Mouse (Mus musculus) embryonic facial prominence, embryonic 13.5 days (tissue): ENCODE measurements around the gene Jarid2. TPM values are rescaled to one million over a fixed set of nuclear protein-coding genes. Genes with fewer than 3 reads are reported as not detected.

Experiments used
- ATAC-seq: fragments of 200-750 bp; cut with Nextera tagmentation; 2 replicates; pipeline ENCODE4 v1.8.0; 2017; ENCODE audit warnings: low read depth; ENCODE audit not compliant: insufficient number of reproducible peaks, insufficient read depth, low FRiP score, low TSS enrichment
- H3K27ac ChIP-seq: fragments of 300-500 bp; sonication (generic); 2 replicates; pipeline ENCODE4 v1.5.1; 2015; ENCODE audit warnings: moderate library complexity, mild to moderate bottlenecking, inconsistent platforms
- H3K27me3 ChIP-seq: fragments of 300-500 bp; sonication (generic); 2 replicates; pipeline ENCODE4 v1.6.1; 2015; ENCODE audit warnings: mild to moderate bottlenecking, inconsistent platforms
- H3K36me3 ChIP-seq: fragments of 300-500 bp; sonication (generic); 2 replicates; pipeline ENCODE4 v1.6.1; 2015; ENCODE audit warnings: mild to moderate bottlenecking, inconsistent platforms
- H3K4me1 ChIP-seq: fragments of 300-500 bp; sonication (generic); 2 replicates; pipeline ENCODE4 v1.6.1; 2015; ENCODE audit warnings: inconsistent platforms
- H3K4me2 ChIP-seq: fragments of 300-500 bp; sonication (generic); 2 replicates; pipeline ENCODE4 v1.6.1; 2015; ENCODE audit warnings: moderate library complexity, mild to moderate bottlenecking, inconsistent platforms
- H3K4me3 ChIP-seq: fragments of 300-500 bp; sonication (generic); 2 replicates; pipeline ENCODE4 v1.5.1; 2015; ENCODE audit warnings: mild to moderate bottlenecking, inconsistent platforms
- H3K9ac ChIP-seq: fragments of 300-500 bp; sonication (generic); 2 replicates; pipeline ENCODE4 v1.6.1; 2015; ENCODE audit warnings: mild to moderate bottlenecking, inconsistent platforms
- H3K9me3 ChIP-seq: fragments of 300-500 bp; sonication (generic); 2 replicates; pipeline ENCODE4 v1.6.1; 2016; ENCODE audit warnings: inconsistent platforms
- WGBS: fragments of 180-500 bp; shearing (Covaris S2); methylation state at CpG from one replicate; pipeline ENCODE4 v1.1.7; 2015; ENCODE audit warnings: mixed read lengths; 5-methylcytosine and 5-hydroxymethylcytosine counted together
- polyA plus RNA-seq: library from polyadenylated mRNA; unstranded; fragments of >200 nt; fragmentation: Nextera tagmentation; extraction: Ambion mirVana; gene quantifications from 2 replicates; pipeline ENCODE4 v1.2.1, GENCODE M21; 2015

Jarid2 gene
- polyA plus RNA-seq, 1 experiment from 2014 or later = 34.6 TPM

GRCm38 (mm10) chr13:44730939-44731551 is 1.8 kb downstream of the Jarid2 start:
- peak overlapping the region; percentile 81 for H3K4me2 ChIP-seq
- H3K4me3 ChIP-seq = peak overlapping the region; percentile 77
- H3K9ac ChIP-seq = peak overlapping the region; percentile 91
- H3K27ac ChIP-seq = peak overlapping the region; percentile 96
- peaks cover 32% of the 10 kb centered on the region for H3K4me1 ChIP-seq
- under 1% methylated on average over 37 of the region's 41 CpGs for WGBS
- peak; percentile 67 for ATAC-seq
- no peaks in the 10 kb centered on the region for H3K27me3 ChIP-seq
- H3K9me3 ChIP-seq = no peaks in the 10 kb centered on the region
- no peaks in the 10 kb centered on the region for H3K36me3 ChIP-seq

- Histone ChIP-seq H3K27me3 (no peaks in the 10 kb centered on the region), H3K4me2 (peak overlapping the region; percentile 81), H3K4me3 (peak overlapping the region; percentile 77), H3K36me3 (no peaks in the 10 kb centered on the region), H3K4me1 (peaks cover 35% of the 10 kb centered on the region), H3K27ac (peak overlapping the region; percentile 44; the same call in 1 of the 2 replicates), H3K9ac (peak overlapping the region; percentile 91), H3K9me3 (no peaks in the 10 kb centered on the region)
- ATAC-seq = no peak
- under 1% methylated on average over 16 of the region's 16 CpGs for WGBS
Observed at GRCm38 (mm10) chr13:44731727-44732441, 2.6 kb downstream of the Jarid2 start.

GRCm38 (mm10) chr13:44732442-44732974 is 3.2 kb downstream of the Jarid2 start:
- H3K4me2 ChIP-seq = peak overlapping the region; percentile 81
- H3K27me3 ChIP-seq = no peaks in the 10 kb centered on the region
- H3K36me3 ChIP-seq = no peaks in the 10 kb centered on the region
- H3K9ac ChIP-seq = peak overlapping the region; percentile 91
- peaks cover 39% of the 10 kb centered on the region for H3K4me1 ChIP-seq
- WGBS = 0% methylated on average over 7 of the region's 7 CpGs
- no peak for ATAC-seq
- H3K27ac ChIP-seq = peak overlapping the region; percentile 86
- H3K4me3 ChIP-seq = peak overlapping the region; percentile 77
- H3K9me3 ChIP-seq = no peaks in the 10 kb centered on the region

- peaks cover 41% of the 10 kb centered on the region for H3K4me1 ChIP-seq
- peak overlapping the region; percentile 81 for H3K4me2 ChIP-seq
- peak overlapping the region; percentile 86 for H3K27ac ChIP-seq
- H3K27me3 ChIP-seq = no peaks in the 10 kb centered on the region
- H3K4me3 ChIP-seq = peak overlapping the region; percentile 77
- H3K9me3 ChIP-seq = no peaks in the 10 kb centered on the region
- 0 out of 2 replicates have a peak, but pooled peaks have one; percentile 4 for ATAC-seq
- 0% methylated on average over 13 of the region's 13 CpGs for WGBS
- peak overlapping the region; percentile 91 for H3K9ac ChIP-seq
- no peaks in the 10 kb centered on the region for H3K36me3 ChIP-seq
Observed at GRCm38 (mm10) chr13:44733036-44733372, 3.7 kb downstream of the Jarid2 start.

GRCm38 (mm10) chr13:44733373-44734111 is 4.3 kb downstream of the Jarid2 start:
- Histone ChIP-seq H3K27me3 (no peaks in the 10 kb centered on the region), H3K4me3 (peak overlapping the region; percentile 77), H3K27ac (peak overlapping the region; percentile 86), H3K9me3 (no peaks in the 10 kb centered on the region), H3K36me3 (no peaks in the 10 kb centered on the region), H3K4me2 (peak overlapping the region; percentile 81), H3K4me1 (peaks cover 38% of the 10 kb centered on the region), H3K9ac (peak overlapping the region; percentile 91)
- under 1% methylated on average over 65 of the region's 71 CpGs for WGBS
- ATAC-seq = peak; percentile 22; the same call in 1 of the 2 replicates

GRCm38 (mm10) chr13:44734441-44734840 is 5.2 kb downstream of the Jarid2 start:
- Histone ChIP-seq H3K4me3 (peak overlapping the region; percentile 77), H3K27ac (peak overlapping the region; percentile 86), H3K4me1 (peaks cover 32% of the 10 kb centered on the region), H3K36me3 (0 out of 2 replicates have a peak, but pooled peaks cover 3% of the 10 kb centered on the region), H3K27me3 (no peaks in the 10 kb centered on the region), H3K4me2 (peak overlapping the region; percentile 81), H3K9ac (peak overlapping the region; percentile 91), H3K9me3 (no peaks in the 10 kb centered on the region)
- ATAC-seq = no peak
- WGBS = 46% methylated on average over 5 of the region's 5 CpGs

- peaks cover 32% of the 10 kb centered on the region for H3K4me1 ChIP-seq
- H3K4me2 ChIP-seq = peak overlapping the region; percentile 81
- 0 out of 2 replicates have a peak, but pooled peaks cover 3% of the 10 kb centered on the region for H3K36me3 ChIP-seq
- H3K4me3 ChIP-seq = no peak overlapping the region
- H3K9ac ChIP-seq = no peak overlapping the region
- no peaks in the 10 kb centered on the region for H3K27me3 ChIP-seq
- 9% methylated on average over 1 of the region's 1 CpGs for WGBS
- no peak for ATAC-seq
- H3K27ac ChIP-seq = no peak overlapping the region
- H3K9me3 ChIP-seq = no peaks in the 10 kb centered on the region
Observed at GRCm38 (mm10) chr13:44735088-44735690, 5.9 kb downstream of the Jarid2 start.

- no peak for ATAC-seq
- Histone ChIP-seq H3K4me1 (peaks cover 36% of the 10 kb centered on the region), H3K4me3 (no peak overlapping the region), H3K4me2 (no peak overlapping the region), H3K9me3 (no peaks in the 10 kb centered on the region), H3K36me3 (0 out of 2 replicates have a peak, but pooled peaks cover 3% of the 10 kb centered on the region), H3K9ac (no peak overlapping the region), H3K27ac (no peak overlapping the region), H3K27me3 (no peaks in the 10 kb centered on the region)
- WGBS = 48% methylated on average over 1 of the region's 1 CpGs
Observed at GRCm38 (mm10) chr13:44737297-44737696, 8.0 kb downstream of the Jarid2 start.

- Histone ChIP-seq H3K27ac (no peak overlapping the region), H3K9ac (no peak overlapping the region), H3K27me3 (no peaks in the 10 kb centered on the region), H3K9me3 (no peaks in the 10 kb centered on the region), H3K4me3 (no peak overlapping the region), H3K4me2 (no peak overlapping the region), H3K4me1 (peaks cover 63% of the 10 kb centered on the region), H3K36me3 (no peaks in the 10 kb centered on the region)
- WGBS = 48% methylated on average over 3 of the region's 3 CpGs
- ATAC-seq = no peak
Observed at GRCm38 (mm10) chr13:44751780-44752179, 22.5 kb downstream of the Jarid2 start.

GRCm38 (mm10) chr13:44753206-44753605 is 23.9 kb downstream of the Jarid2 start:
- no peaks in the 10 kb centered on the region for H3K9me3 ChIP-seq
- H3K27me3 ChIP-seq = no peaks in the 10 kb centered on the region
- no peak for ATAC-seq
- WGBS = 87% methylated on average over 2 of the region's 2 CpGs
- no peak overlapping the region for H3K4me3 ChIP-seq
- peaks cover 50% of the 10 kb centered on the region for H3K4me1 ChIP-seq
- H3K9ac ChIP-seq = no peak overlapping the region
- no peaks in the 10 kb centered on the region for H3K36me3 ChIP-seq
- H3K27ac ChIP-seq = no peak overlapping the region
- no peak overlapping the region for H3K4me2 ChIP-seq

GRCm38 (mm10) chr13:44755434-44755833 is 26.2 kb downstream of the Jarid2 start:
- no peak overlapping the region for H3K4me2 ChIP-seq
- peak overlapping the region; percentile 22; the same call in 1 of the 2 replicates for H3K9ac ChIP-seq
- ATAC-seq = no peak
- H3K36me3 ChIP-seq = no peaks in the 10 kb centered on the region
- 7% methylated on average over 5 of the region's 5 CpGs for WGBS
- H3K27me3 ChIP-seq = no peaks in the 10 kb centered on the region
- H3K27ac ChIP-seq = no peak overlapping the region
- no peaks in the 10 kb centered on the region for H3K9me3 ChIP-seq
- no peak overlapping the region for H3K4me3 ChIP-seq
- H3K4me1 ChIP-seq = peaks cover 44% of the 10 kb centered on the region
